Mouse (Mus musculus): ENCODE results near the gene Nlgn3.

DNA sequence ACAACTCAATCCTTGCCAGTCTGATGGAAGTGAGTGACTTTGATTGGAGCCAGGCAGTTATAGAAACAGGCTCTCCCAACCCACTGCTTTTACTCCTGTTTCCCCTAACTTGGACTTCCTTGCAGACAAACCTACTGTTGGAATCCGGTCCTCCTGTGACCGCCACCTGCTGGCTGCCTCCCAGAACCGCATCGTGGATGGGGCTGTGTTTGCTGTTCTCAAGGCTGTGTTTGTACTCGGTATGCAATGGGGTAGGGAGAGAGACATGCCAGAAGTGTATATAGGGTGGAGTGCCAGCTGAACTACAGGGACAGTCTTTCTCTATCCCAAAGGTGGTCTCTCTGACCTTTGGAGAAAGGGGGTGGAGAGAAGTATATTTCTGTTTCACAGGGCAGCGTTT, 13.4 kb upstream of the Nlgn3 start:
- TF ChIP-seq POLR2A (IDR thresholded peaks at IDR 0.05; ENCODE audit: borderline replicate concordance, control insufficient read depth, low read depth, low read length) (no peak), CTCF (IDR thresholded peaks at IDR 0.05; ENCODE audit: control insufficient read depth, insufficient read depth, low read length) (peak; percentile 78)

Data from bone marrow, adult 2 months (tissue).